Mouse (Mus musculus) monocyte, adult 2 months (primary cell): ENCODE data around the gene Etv4.

Experiments
- DNase-seq, 2 experiments: peaks; one replicate each; pipeline ENCODE4 v3.0.0; 2022; ENCODE audit warnings: low spot score in 2 of 2, low read depth in 1 of 2

The Etv4 gene

DNA sequence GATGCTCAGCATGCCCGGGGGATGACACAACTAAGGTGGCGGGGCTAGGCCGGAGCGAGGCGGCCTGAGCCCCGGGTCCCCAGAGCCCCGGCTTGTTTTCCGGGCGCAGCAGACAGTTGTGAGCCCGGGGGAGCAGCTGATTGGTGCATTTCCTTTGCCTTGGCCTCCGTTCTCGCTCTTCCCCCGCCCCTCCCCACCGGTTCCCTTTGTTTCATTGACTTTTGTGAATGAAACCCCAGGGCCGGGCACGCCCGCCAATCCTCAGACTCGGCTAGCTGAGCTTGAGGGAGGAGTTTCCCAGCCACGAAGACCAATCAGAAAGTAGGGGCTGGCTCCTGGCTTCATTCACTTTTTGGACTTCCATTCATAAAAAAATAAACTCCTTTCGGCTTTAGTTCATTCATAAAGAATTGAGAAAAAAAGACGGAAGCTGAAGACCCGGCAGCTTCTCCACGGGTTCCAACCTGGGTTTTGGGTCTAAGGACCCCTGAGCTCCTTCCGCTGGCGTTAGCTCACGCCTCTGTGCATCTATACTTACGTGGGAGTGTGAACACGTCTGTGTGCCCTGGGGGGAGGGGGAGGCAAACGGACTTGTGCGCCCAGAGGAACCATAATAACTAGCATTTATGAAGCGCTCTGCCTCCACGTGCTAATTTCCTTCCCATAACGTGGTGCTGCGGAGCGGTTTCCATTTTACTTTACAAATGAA, at the start of gene Etv4:
Etv4 (minus strand) TSS at position 229 of the 709 bp plus-strand sequence.
- peak; percentile 24 to 46 for DNase-seq

DNA sequence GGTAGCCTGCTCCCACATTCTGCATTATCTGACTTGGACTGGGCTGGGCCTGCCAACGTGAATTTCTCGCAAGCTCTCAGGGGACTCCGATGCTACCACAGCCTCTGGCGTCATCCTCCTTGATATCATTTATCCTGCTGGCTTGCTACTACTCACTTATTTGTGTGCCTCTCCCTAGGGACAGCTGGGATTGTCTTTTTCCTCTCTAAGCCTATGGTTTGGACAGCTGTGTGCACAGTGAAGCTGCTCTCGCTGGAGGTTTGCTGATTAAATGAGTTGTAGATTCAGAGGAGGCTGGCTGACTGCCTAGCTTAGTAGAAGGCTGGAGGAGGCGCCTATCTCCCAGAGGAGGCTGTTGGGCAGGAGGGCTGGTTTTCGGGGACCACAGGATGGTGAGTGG, 46.8 kb upstream of the Etv4 start:
- no peak for DNase-seq

DNA sequence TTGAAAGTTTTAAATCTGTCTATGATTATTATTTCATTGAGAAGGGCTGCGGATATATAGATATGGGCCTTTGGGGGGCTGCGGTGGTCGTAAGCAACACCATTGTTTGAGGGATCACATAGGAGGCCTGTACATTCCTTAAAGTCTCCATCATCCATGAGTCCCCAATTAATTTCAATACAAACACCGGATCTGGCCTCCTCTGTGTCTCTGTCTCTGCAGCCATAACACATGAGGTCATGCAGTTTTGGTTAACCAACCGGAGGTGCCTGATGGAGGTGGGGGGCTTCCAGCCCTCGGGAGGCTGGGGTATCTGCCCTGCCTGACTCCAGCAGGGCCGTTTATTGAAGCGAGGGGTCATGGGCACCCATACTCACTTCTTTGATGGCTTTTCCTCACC, 45.4 kb upstream of the Etv4 start:
- DNase-seq: no peak

DNA sequence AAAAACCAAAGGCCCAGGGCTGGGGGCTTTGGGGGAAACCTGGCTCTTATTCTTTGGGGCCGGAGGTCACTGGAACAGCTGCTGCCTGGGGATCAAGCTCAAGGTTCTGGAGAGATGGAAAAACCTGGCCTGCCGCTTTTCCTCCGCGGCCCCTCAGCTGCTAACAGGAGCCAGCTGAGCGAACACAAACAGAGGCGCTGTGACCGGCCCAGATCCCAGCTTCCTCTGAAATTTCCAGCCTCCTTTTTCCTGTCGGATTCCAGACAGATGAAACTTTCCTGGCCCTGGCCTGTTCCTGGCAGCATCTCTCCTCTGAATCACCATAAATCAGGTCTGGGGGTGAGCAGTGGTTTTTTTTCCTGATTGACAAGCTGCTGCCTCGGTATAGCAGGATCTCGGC, 44.9 kb upstream of the Etv4 start:
- DNase-seq: no peak

DNA sequence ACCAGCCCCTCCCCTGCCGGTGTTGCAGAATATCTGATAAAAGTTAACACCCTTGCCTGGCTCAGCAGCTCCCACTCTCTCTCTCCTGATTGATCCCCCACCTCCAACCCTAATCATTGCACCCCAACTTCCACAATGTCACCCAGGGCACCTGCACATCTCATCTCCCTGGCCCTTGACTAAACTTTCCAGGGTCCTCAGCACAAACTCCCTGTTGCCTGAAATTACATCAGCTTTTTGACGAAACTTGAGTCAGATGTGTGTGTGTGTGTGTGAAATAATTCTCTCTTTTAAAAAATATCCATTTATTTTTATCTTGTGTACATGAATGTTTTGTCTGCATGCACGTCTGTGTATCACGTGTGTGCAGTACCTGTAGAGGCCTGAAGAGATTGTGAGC, 43.5 kb upstream of the Etv4 start:
- DNase-seq: no peak

DNA sequence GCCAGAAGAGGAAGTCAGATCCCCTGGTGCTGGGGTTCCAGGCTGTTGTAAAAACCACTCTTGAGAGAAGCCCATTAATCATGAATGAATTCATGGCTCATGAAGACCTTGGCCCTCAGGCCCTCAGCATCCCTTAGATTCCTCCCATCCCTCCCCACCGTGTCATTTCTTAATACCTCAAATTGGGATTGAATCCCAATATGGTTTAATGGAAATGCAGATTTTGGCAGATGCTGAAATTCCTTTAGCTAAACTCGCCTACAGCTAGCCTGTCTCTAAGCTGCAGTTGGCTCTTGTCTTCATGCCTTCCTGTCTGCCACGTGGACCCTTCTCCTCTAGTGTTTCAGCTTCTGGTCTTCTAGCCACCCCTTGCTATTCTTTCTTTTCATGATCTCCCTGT, 38.0 kb upstream of the Etv4 start:
- DNase-seq: no peak

DNA sequence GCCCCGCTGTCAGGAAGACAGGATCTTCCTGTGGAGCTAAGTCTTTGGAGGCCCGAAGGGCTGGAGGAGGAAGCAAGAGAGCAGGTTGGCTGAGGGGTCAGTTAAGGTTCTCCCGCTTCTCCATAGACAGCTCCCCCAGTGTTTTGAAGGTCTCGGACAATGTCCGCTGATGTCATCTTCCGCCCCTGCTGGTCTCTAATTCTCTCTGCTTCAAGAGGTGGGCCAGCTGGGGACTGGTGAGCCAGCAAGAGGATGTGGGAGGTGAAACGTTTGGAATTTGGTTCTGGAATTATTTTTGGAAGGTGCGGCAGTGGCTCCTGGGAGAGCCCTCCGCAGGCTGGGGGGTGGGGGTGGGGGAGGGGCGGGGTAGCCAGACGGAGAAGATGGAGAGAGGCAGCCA, 35.7 kb upstream of the Etv4 start:
- no peak for DNase-seq

DNA sequence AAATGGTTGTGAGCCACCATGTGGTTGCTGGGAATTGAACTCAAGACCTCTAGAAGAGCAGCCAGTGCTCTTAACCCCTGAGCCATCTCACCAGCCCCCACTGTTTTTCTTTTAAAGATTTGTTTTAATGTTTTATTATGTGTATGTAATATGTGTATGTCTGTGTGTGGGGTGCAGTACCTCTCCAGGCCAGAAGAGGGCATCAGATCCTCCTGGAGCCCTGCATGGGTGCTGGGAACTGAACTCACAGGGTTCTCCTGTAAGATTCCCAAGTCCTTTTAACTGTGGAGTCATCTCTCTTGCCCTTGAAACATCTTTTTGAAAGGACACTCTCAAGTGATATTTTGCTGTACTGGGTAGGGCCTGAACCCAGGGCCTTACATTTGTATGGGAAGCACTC, 34.7 kb upstream of the Etv4 start:
- no peak for DNase-seq

DNA sequence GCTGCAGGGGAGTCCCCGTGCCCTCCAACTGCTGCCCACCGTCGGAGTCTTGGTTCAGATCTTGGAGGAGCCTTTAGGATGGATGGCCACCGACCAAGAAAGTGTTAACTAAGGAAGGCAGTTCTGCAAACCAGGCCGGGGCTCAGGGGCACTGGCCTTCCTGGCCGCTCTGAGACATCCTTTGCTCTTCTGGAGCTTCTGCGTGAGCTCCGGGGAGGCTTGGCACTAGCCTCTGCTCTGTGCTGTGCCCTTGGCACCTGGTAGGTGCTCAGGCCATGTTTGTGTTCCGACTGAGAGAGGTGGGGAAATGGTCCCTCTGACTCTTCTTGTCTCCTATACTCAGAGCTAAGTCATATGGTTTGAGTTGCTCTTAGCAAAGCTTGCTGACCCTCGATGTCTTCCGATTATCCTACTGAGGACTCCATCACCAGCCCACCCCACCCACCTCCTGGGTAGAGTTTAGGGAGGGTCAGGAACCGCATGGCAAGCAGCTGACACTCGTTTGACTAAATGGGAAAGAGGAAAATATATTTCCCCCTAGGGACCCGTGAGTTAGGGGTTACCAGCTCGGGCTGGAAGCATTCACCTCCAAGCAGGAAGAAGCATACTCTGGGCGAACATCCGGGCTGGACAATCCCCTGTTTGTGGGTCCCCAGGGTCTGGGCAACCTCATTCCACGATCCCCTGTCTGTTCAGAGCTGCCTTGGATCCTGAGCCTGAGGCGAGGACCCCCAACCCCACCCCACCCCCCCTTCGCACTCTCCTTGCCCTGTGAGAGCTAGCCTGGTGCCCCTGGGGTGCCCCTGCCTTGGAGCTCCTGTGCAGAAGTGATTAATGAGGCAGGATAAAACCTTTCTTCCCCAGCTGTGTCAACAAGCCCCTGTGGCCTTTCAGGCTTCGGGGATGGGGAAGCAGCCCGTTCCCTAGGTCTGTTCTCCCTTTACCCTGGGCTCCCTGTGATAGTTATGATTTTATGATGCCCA, 30.2 kb upstream of the Etv4 start:
- no peak for DNase-seq

DNA sequence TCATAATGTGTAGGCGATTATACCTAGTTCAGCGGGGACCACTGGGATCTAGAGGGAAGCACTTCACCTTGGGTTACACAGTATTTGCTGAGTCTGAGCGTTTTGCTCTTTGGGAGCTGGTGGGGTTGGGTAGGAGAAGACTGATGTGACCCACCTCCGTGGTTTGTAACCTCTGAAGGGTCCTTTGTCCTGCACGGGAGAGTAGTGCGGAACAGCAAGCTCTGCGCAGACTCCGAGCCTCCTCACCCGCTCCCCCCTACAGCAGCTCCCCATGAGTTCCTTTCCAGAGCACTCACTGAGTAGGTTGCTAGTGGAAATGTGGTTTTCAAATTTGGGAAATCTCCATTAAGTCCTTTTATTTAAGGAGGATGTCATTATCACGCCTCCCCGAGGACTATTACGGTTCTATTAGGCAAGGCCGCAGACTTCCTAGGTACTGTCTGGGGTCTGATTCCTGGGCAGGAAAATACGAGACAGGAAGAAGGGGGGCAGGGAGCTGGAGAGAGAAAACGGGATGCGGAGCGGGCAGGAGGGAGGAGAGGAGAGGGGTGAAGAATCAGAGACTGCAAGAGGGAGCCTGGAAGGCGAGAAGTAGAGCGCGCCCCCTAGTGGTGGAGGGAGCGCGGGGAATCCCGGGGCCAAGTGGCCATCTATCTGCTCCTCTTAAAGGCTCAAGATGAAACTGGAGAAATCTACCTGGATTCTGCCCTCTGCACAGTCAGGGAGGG, 29.4 kb upstream of the Etv4 start:
- peak; percentile 7 to 37 for DNase-seq

DNA sequence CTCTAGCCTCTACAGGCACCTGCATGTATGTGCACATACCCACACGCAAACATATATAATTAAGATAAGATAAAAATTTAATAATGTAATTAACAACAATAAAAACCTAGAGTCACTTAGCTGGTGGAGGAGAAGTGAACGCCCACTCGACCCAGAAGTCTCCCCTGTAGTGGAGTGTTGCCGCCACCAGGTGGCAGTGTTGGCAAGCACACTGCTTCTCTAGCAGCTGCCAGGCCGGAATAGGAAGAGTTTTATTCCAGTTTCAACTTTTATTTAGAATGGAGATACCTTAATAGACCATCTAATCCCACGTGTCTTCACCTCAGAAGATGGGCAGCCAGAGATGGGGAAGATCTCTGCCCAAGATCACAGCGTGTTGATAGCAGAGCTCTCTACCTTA, 28.1 kb upstream of the Etv4 start:
- peak; percentile 28 to 62 for DNase-seq

DNA sequence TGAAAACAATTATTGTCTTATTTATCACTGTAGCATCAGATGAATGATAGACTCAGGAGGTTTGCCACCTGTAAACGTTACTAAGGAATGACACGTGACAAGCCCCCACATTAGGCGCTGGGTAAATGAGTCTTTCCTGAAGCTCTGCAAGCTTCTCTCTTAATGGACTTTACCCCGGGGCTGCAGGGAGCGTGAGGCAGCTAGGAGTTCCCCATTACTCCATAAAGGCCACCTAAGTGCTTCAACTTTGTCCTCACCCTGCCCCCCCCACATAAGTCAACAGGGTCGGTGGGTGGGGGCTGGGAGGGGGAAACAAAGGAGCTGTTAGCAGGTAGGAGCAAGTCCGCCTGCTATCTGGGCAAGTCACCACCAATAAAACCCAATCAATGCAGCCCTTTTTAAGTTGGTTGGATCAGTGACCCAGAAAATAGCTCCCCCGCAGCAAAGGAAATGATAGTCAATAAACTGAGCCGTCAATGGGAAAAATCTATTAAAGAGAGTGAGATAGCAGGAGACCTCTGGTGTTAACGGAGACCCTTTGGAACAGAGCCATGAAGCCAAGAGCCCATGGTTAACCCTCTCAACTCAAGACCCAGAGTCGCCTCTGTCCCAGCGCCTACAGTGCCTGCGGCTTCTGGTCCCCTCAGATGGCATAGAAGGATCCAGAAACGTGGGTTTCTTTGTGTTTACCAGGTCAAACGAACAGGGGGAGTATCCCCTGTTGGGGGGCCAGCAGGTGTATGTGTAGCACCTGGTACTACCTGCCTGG, 24.1 kb upstream of the Etv4 start:
- DNase-seq: no peak

DNA sequence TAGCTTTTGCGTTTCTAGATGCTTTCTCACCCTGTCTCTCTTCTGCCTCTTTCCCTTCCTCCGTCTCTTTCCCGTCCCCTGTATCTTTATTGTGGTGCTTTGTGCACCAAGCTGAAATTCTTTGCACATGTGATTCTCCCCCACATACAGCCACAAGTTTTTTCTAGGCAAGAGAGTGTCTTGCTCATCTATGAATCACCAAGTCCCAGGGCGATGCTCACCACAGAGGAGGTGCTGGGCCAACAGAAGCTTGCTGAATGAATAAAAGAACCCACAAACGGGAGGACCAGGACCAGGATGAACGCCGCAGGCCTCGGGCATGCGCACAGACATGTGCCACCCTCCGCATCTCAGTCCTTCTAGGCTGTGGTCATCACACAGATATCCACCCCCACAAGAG, 22.1 kb upstream of the Etv4 start:
- DNase-seq: no peak

DNA sequence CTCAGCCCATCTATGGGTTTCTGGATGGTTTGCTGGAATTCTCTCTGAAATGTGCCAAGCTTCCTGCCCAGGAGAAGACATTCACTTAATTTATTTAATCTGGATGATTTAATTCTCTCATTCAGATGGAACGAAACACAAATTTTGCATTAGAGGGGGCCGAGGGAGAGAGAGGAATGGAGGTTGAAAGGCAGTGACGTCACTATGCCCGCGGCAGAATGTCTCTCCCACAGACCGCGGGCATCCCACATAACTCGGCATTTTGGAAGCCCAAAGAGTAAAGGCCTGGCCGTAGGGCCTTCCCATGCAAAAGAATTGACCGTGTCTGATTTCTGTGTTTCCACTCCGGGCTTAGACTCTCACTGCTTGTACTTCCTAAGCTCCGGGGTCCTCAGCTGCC, 21.6 kb upstream of the Etv4 start:
- DNase-seq: no peak

DNA sequence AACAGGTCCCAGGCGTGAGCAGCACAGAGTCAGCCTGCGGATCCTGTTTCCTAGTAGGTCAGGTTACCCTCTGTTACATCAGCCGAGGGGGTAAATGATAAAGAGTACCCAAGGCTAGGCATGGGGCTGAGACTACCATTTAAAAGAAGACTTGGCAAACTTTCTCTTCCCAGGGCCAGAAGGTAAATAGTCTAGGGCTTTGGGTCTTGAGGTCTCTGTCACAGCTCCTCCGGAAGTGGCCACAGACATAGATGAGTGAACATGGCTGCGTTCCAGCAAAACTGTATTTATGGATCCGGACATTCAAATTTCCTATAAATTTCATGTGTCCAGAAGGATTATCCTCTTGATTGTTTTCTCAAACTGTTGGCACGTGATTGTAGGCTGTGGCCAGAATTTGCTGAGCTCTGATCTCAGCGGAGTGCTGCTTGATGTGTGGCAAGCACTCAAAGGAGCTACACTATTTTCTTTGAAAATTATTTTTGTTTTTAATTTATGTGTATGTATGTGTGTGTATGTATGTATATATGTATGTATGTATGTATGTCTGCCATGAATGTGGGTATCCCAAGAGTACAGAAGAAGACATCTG, 20.0 kb upstream of the Etv4 start:
- no peak for DNase-seq

DNA sequence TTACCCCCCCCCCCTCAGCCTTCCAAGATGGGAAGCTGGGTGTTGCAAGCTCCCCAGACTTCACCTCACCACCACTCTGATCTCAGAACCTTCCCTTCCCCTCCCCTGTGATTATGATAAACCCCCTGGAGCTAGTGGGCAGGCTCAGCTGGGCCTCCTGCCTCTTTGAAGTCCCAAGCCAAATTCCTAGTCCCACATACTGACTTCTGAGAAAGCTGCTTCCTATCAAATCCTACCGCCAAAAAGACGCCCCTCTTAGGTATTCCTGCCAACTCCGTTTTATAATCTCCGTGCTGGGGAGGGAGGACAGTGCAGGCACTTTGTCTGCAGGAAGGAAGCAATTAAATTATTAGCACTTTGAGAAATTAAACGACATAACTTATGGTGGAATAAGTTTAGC, 16.2 kb upstream of the Etv4 start:
- DNase-seq: no peak

DNA sequence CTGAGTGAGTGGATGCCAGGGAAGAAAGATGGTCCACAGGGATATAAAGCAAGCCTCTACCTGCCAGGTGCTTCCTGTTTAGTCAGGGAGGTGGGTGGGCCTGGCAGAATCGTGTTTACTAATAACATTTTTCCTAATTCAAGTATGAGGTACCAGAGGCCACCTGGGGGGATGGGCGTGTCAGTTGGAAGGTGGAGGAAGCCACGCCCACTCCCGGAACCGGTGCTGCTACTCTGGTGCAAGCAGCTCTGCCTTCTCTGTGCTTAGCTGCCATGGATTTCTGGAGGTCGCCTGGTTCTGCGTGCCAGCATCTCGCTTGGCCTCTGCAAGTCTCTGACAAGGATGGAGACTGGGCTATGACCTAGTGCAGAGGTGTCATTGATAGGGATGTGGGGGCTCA, 12.9 kb upstream of the Etv4 start:
- no peak for DNase-seq

DNA sequence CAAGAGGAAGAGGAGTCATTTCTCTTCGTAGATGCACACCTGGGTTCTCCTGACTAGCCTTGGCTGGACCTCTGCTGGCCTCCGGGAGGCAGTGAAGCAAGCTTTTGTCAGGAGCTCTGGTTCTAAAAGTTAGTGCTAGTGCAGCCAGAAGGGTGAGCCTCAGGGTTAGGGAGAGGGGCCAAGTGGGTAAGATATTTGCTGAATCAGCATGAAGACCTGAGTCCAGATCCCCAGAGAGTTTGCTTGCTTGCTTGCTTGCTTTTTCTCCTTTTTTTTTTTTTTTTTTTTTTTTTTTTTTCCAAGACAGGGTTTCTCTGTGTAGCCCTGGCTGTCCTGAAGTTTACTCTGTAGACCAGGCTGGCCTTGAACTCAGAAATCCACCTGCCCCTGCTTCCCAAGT, 12.2 kb upstream of the Etv4 start:
- no peak for DNase-seq

DNA sequence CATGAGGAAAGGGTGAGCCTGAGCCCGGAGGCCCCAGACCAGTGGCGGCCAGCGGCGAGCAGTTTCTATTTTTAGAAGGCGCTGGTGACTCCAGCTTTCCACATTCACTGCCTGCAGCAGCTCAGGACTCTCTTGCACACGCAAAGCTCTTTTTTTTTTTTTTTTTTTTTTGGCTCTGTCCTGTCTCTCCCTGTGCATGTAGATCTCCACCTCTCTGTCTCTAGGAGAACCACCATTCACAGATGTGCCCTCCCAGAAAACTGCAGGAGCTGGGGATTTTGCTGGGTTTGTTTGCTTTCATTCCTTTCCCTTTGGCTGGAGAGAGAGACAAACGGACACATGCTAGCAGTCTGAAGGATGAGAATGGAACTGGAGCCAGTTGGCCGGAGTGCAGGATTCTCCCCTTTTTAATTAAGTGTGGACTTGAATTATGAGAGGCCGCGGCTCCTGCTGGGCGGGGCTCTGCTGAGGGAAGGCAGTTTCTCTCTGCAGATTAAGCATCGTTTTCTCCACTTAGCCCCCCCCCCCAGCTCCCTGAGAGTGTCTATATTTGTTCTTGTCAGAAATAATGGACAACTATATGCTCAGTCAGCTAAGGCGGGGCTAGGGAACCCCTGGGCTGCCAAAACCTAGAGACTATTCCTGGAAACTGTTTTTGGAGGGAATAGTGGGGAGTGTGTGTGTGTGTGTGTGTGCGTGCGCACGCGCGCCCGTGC, 5.8 kb upstream of the Etv4 start:
- no peak for DNase-seq

DNA sequence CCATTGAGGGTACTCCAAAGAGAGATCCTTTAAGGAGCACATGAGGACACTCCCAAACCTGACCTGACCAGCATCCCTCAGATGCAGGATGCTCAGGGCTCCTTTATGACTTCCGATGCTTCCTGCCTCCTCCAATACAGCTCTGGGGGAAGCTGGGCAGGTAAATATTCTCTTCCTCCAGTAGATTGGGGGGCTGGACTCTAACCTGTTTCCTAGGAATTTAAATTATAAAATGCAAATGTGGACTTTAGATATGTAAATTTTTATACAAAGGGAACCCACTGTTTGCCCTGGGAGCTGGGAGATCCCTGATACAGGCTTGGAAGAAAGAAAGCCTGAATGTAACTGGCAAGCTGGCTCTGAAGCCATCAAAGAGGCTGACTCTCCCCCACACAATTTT, 2.3 kb upstream of the Etv4 start:
- DNase-seq: no peak
